8 mouse cellular contexts compared by ENCODE assay signal in genomic region chr14:30548965-30549776, GRCm38 (mm10). TPM values are rescaled to one million over a fixed set of nuclear protein-coding genes. Genes with fewer than 3 reads are reported as not detected.
A peak's percentile ranks its signal among the peaks of the same experiment; 100 is the strongest.
DNase-seq lines count a peak whose midpoint lies in the region; ATAC-seq and TF ChIP-seq lines count a peak whose summit lies in the region.

No protein-coding gene starts in this region.

- ATAC-seq in embryonic facial prominence, embryonic 15.5 days (ENCODE audit: insufficient number of reproducible peaks, low FRiP score, low TSS enrichment, low read depth) = peak; percentile 95
- ATAC-seq in kidney, embryonic 15.5 days (replicated peaks; ENCODE audit: low FRiP score) = peak; percentile 96
- peak; percentile 72 for ATAC-seq in monocyte, adult 5-6 weeks (replicated peaks; ENCODE audit: insufficient number of reproducible peaks, low FRiP score, low TSS enrichment, poor library complexity, severe bottlenecking)

- TF ChIP-seq CTCF in bone marrow, adult 2 months (IDR thresholded peaks at IDR 0.05; ENCODE audit: control insufficient read depth, insufficient read depth, low read length) = no peak

- H3K27ac ChIP-seq in bone marrow, adult 2 months (ENCODE audit: control insufficient read depth, insufficient read depth, low read depth, low read length, poor library complexity) = peak overlapping the region; percentile 95
- peak overlapping the region; percentile 95 for H3K27ac ChIP-seq in embryonic facial prominence, embryonic 15.5 days (replicated peaks)
- peak overlapping the region; percentile 98 for H3K27ac ChIP-seq in heart, embryonic 10.5 days
- peak overlapping the region; percentile 89 for H3K27ac ChIP-seq in kidney, embryonic 15.5 days

- no peaks in the 10 kb centered on the region for H3K27me3 ChIP-seq in embryonic facial prominence, embryonic 15.5 days
- 0 out of 2 replicates have a peak, but pooled peaks cover 3% of the 10 kb centered on the region for H3K27me3 ChIP-seq in heart, embryonic 10.5 days (ENCODE audit: insufficient read depth, poor library complexity, severe bottlenecking)
- no peaks in the 10 kb centered on the region for H3K27me3 ChIP-seq in kidney, embryonic 15.5 days

- peak; percentile 98 for TF ChIP-seq POLR2A in bone marrow, adult 2 months (IDR thresholded peaks at IDR 0.05; ENCODE audit: borderline replicate concordance, control insufficient read depth, low read depth, low read length)

- peak overlapping the region; percentile 88 for H3K4me2 ChIP-seq in embryonic facial prominence, embryonic 15.5 days (replicated peaks)
- H3K4me2 ChIP-seq in kidney, embryonic 15.5 days = peak overlapping the region; percentile 86

- H3K4me3 ChIP-seq in bone marrow, adult 2 months (replicated peaks; ENCODE audit: control insufficient read depth, low read depth, low read length) = peak overlapping the region; percentile 93
- peak overlapping the region; percentile 84 for H3K4me3 ChIP-seq in embryonic facial prominence, embryonic 15.5 days (replicated peaks)
- peak overlapping the region; percentile 89 for H3K4me3 ChIP-seq in heart, embryonic 10.5 days
- H3K4me3 ChIP-seq in kidney, embryonic 15.5 days (replicated peaks) = peak overlapping the region; percentile 65

- H3K36me3 ChIP-seq in embryonic facial prominence, embryonic 15.5 days = no peaks in the 10 kb centered on the region
- peaks cover 10% of the 10 kb centered on the region; the same call in 1 of the 2 replicates for H3K36me3 ChIP-seq in heart, embryonic 10.5 days
- H3K36me3 ChIP-seq in kidney, embryonic 15.5 days = peaks cover 13% of the 10 kb centered on the region

- under 1% methylated on average over 67 of the region's 69 CpGs for WGBS in bone marrow, adult 2 months
- WGBS in embryonic facial prominence, embryonic 15.5 days = under 1% methylated on average over 68 of the region's 69 CpGs
- under 1% methylated on average over 69 of the region's 69 CpGs for WGBS in heart, embryonic 10.5 days
- under 1% methylated on average over 67 of the region's 69 CpGs for WGBS in kidney, embryonic 15.5 days

- no peaks in the 10 kb centered on the region; the same call in 1 of the 2 replicates for H3K4me1 ChIP-seq in bone marrow, adult 2 months (ENCODE audit: control insufficient read depth, insufficient read depth, low read length)
- peaks cover 32% of the 10 kb centered on the region for H3K4me1 ChIP-seq in embryonic facial prominence, embryonic 15.5 days
- H3K4me1 ChIP-seq in heart, embryonic 10.5 days = peaks cover 50% of the 10 kb centered on the region
- peaks cover 40% of the 10 kb centered on the region for H3K4me1 ChIP-seq in kidney, embryonic 15.5 days

- DNase-seq in 416B (ENCODE audit: low read depth) = peak; percentile 94
- DNase-seq in heart, embryonic 10.5 days (ENCODE audit: low spot score) = peak; percentile 97
- DNase-seq in liver = peak; percentile 98
- DNase-seq in spleen, postnatal 4 days (ENCODE audit: low spot score in 2 of 2) = peak; percentile 98 to 99

- H3K9ac ChIP-seq in embryonic facial prominence, embryonic 15.5 days = peak overlapping the region; percentile 93
- H3K9ac ChIP-seq in kidney, embryonic 15.5 days = peak overlapping the region; percentile 68

- no peaks in the 10 kb centered on the region for H3K9me3 ChIP-seq in embryonic facial prominence, embryonic 15.5 days (replicated peaks)
- no peaks in the 10 kb centered on the region for H3K9me3 ChIP-seq in heart, embryonic 10.5 days
- no peaks in the 10 kb centered on the region for H3K9me3 ChIP-seq in kidney, embryonic 15.5 days (replicated peaks)

RNA-seq across cellular contexts. Expression of gene Tkt, which starts 1.0 kb away (rescaled TPM):
- polyA plus RNA-seq in bone marrow, adult 2 months (2011; ENCODE audit: insufficient read depth, insufficient read length, low replicate concordance, missing spikeins) = 382 and 665 TPM in 2 replicates
- 197 and 204 TPM in 2 replicates for polyA plus RNA-seq in embryonic facial prominence, embryonic 15.5 days (2015; fragmentation: Nextera tagmentation; extraction: Ambion mirVana)
- 122 and 199 TPM in 2 replicates for polyA plus RNA-seq in heart, embryonic 10.5 days (2016; fragmentation: Nextera tagmentation; extraction: Ambion mirVana)
- 275 and 297 TPM in 2 replicates for polyA plus RNA-seq in kidney, embryonic 15.5 days (2015; fragmentation: Nextera tagmentation; extraction: Ambion mirVana)
- total RNA-seq in monocyte, adult 5-6 weeks (2017) = 278 to 467 TPM (median 383 TPM) in 3 replicates

RNA-seq across cellular contexts. Expression of gene Cacna1d, which starts 57.9 kb away (rescaled TPM):
- 0.43 and 1.7 TPM in 2 replicates for polyA plus RNA-seq in bone marrow, adult 2 months (2011; ENCODE audit: insufficient read depth, insufficient read length, low replicate concordance, missing spikeins)
- 4.1 and 4.2 TPM in 2 replicates for polyA plus RNA-seq in embryonic facial prominence, embryonic 15.5 days (2015; fragmentation: Nextera tagmentation; extraction: Ambion mirVana)
- polyA plus RNA-seq in heart, embryonic 10.5 days (2016; fragmentation: Nextera tagmentation; extraction: Ambion mirVana) = 8.5 and 12.8 TPM in 2 replicates
- 3.2 and 3.3 TPM in 2 replicates for polyA plus RNA-seq in kidney, embryonic 15.5 days (2015; fragmentation: Nextera tagmentation; extraction: Ambion mirVana)
- total RNA-seq in monocyte, adult 5-6 weeks (2017) = 3.2 to 5.0 TPM (median 3.7 TPM) in 3 replicates

Comparison
In these comparisons a context has a peak if more than half of its experiments do, and no peak if none do; other contexts are left out.
1. Peak in every context shown above with its lines: DNase-seq, ATAC-seq, H3K4me3 ChIP-seq and H3K27ac ChIP-seq.